Mouse (Mus musculus): ENCODE results near the gene Fto.

The Fto gene

GRCm38 (mm10) chr8:91359511-91359910 lies 46.2 kb downstream of the Fto start:
- DNase-seq: no peak

- no peak for DNase-seq
Observed at GRCm38 (mm10) chr8:91360644-91361357, 47.5 kb downstream of the Fto start.

- no peak for DNase-seq
Observed at GRCm38 (mm10) chr8:91363272-91363860, 50.0 kb downstream of the Fto start.

GRCm38 (mm10) chr8:91364216-91364615 lies 50.9 kb downstream of the Fto start:
- no peak for DNase-seq

- DNase-seq: no peak
Observed at GRCm38 (mm10) chr8:91365804-91366203, 52.5 kb downstream of the Fto start.

- DNase-seq: no peak
Observed at GRCm38 (mm10) chr8:91370899-91371298, 57.6 kb downstream of the Fto start.

- DNase-seq: no peak
Observed at GRCm38 (mm10) chr8:91371995-91372394, 58.7 kb downstream of the Fto start.

- DNase-seq: no peak
Observed at GRCm38 (mm10) chr8:91372780-91373577, 59.7 kb downstream of the Fto start.

GRCm38 (mm10) chr8:91375054-91375938 lies 62.0 kb downstream of the Fto start:
- no peak for DNase-seq

- no peak for DNase-seq
Observed at GRCm38 (mm10) chr8:91376785-91377184, 63.5 kb downstream of the Fto start.

GRCm38 (mm10) chr8:91377275-91377674 lies 64.0 kb downstream of the Fto start:
- no peak for DNase-seq

- peak; percentile 65 for DNase-seq
Observed at GRCm38 (mm10) chr8:91378846-91379499, 65.6 kb downstream of the Fto start.

- no peak for DNase-seq
Observed at GRCm38 (mm10) chr8:91380796-91381542, 67.6 kb downstream of the Fto start.

- no peak for DNase-seq
Observed at GRCm38 (mm10) chr8:91381543-91382106, 68.3 kb downstream of the Fto start.

- DNase-seq: no peak
Observed at GRCm38 (mm10) chr8:91383210-91383609, 69.9 kb downstream of the Fto start.

GRCm38 (mm10) chr8:91383811-91384210 lies 70.5 kb downstream of the Fto start:
- no peak for DNase-seq

- DNase-seq: no peak
Observed at GRCm38 (mm10) chr8:91384389-91384788, 71.1 kb downstream of the Fto start.

- DNase-seq: no peak
Observed at GRCm38 (mm10) chr8:91385808-91386207, 72.5 kb downstream of the Fto start.

GRCm38 (mm10) chr8:91390369-91391020 lies 77.2 kb downstream of the Fto start:
- DNase-seq: no peak

- no peak for DNase-seq
Observed at GRCm38 (mm10) chr8:91392261-91392660, 78.9 kb downstream of the Fto start.

Measured in thymus, postnatal 25 days (tissue).